Mouse (Mus musculus) left cerebral cortex, adult 8-10 months (tissue): ENCODE measurements around the gene Zfp524. TPM values are rescaled to one million over a fixed set of nuclear protein-coding genes. Genes with fewer than 3 reads are reported as not detected.

ENCODE experiments used
- DNase-seq, 2 experiments: peaks; one replicate each; pipeline ENCODE4 v3.0.0; 2022; ENCODE audit warnings: low spot score in 2 of 2
- total RNA-seq, 4 experiments: library from RNA; stranded (reverse); gene quantifications; 2 replicates each; pipeline ENCODE4 v1.2.4; 2022

Gene Zfp524
- total RNA-seq, 4 experiments from 2014 or later: 6.3 to 7.8 (median 6.5) TPM

DNA sequence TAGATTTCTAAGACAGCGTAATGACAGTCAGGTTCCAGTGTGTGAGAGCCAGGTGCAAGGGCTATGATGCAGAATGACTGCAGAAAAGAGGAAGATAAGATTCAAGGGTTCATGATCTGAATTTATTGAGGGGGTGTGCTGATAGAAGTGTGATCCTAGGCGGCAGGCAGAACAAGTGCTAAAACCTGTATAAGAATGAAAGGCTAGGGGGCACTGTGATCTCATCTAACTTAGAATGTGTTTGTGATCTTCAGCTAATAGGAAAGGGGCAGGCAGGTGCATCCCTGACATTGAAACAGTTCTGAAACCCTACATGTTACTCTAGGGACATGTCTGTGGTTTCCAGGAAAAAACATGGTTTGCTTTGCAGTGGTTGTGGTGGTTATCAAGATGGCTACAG is 31.9 kb downstream of the Zfp524 start:
- no peak for DNase-seq

DNA sequence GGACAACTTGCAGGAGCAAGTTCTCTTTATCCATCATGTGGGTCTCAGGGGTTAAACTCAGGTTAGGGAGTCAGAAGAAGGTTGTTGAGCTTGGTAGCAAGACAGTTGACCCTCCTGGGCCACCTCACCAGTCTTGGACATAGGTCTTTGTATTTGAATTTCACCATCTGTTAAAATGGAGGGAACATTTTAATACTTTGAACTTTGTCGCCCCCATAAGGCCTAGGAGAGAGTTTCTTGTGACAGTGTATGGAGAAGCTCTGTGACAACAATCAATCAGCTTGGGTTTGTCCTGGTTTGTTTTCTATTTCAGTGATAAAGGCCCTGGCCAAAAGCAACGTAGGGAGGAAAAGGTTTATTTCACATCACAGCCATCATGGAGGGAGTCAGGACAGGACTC is 33.1 kb downstream of the Zfp524 start:
- no peak for DNase-seq

DNA sequence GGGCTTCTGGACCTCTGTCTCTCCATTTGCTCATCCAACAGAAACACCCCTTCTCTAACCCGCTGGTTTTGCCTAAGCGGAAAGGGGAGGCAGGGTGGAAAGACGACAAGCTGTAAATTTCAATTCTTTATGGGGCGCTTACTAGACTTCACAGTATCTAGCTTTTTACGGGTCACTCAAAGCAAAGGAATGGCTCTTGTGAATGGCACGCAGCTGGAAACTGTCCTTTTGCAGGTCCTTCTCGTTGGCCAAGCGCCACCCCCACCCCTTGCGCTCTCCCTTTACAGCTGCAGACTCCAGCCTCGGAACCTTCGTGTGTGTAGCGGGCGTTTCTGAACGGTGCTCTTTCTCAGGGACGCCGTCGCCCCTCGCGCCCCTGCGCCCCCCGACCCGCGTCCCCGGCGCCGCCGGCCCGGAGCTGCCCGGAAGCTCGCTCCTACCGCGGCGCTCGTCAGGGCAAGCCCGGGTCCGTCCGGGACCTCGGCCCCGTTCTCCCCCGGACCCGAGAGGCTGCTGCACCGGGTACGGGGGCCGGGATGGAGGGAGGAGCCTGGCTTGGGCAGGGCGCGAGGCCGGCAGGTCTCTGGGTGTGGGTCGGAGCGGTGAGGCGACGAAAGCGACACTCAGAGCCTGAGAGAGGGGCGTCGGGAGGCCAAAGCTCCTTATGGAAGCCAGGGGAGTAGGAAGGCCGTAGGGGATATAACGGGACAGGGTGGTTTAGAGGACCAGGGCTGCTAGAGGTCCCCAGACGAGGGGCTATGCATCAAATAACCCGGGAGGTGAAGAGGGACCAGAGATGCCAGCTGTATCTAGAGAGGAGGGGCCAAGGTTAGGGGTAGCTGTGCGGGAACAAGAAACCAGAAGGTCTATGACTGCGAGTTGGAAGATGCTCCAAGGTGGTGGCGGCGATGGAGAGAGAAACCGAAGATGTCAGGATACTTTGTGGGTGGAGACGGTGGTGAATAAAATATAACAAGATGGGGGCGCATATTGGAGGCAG is 37.3 kb downstream of the Zfp524 start, which contains the start of gene Zfp580:
Zfp580 (plus strand) TSS at position 346 of the 1,000 bp plus-strand sequence.
- peak in 1 of 2 experiments; percentile 76 for DNase-seq

DNA sequence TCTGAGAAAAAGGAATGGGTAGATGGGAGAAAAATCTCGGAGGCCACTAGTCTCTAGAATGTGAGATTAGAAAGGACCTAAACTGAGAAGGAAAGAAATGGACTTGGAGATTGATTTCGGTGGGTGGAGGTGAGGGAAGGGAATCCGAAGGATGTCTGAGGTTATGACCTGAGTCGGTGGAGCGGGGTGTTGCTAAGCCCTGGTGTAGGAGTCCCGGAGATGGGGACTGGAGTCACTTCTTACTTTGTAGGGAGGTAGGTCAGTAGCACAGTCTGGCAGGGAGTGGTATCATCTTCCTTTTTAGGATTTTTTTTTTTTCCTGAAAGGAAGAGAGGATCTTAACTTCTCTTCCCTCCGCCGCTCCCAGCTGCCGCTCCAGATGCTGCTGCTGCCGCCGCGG is 38.2 kb downstream of the Zfp524 start:
- DNase-seq: no peak

DNA sequence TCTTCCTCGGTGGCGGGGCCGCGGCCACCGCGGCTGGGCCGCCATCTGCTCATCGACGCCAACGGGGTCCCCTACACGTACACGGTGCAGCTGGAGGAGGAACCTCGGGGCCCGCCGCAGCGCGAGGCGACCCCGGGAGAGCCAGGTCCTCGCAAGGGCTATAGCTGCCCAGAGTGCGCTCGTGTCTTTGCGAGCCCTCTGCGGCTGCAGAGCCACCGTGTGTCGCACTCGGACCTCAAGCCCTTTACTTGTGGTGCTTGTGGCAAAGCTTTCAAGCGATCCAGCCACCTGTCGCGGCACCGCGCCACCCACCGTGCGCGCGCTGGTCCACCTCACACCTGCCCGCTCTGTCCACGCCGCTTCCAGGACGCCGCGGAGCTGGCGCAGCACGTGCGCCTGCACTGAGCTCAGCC is 38.7 kb downstream of the Zfp524 start:
- no peak for DNase-seq

DNA sequence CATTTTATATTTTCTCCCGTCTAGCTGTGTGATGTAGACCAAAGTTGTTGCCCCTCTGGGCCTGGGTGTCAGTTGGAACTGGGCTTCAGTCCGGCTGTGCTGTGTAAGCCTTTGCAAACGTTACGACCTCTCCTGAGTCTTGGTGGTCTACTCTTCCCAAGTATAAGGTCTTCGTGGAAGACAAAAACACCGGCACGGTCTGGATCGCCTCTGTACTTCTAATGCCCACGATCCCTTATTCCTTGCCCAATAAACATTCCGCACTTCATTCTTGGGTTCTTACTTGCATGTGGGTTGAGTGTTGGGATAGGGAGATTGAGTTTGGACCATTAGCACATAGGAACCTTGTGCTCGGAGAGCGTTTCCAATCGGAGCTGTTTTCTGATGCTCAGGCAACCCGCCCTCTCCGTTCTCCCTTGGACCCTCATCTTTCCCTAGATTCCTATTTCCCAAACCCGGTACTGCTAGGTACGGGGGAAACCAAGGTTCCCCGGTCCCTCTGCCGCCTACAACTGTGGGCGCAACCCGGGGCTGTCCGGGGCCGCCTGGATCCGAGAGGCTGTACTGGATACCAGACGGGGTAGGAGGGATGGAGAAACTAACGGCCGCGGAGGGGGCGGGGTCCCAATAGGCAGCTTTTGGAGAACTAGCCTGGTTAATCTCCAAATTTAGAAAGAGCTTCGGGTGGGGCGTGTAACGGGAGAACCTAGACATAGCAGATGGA is 39.4 kb downstream of the Zfp524 start:
- no peak for DNase-seq

DNA sequence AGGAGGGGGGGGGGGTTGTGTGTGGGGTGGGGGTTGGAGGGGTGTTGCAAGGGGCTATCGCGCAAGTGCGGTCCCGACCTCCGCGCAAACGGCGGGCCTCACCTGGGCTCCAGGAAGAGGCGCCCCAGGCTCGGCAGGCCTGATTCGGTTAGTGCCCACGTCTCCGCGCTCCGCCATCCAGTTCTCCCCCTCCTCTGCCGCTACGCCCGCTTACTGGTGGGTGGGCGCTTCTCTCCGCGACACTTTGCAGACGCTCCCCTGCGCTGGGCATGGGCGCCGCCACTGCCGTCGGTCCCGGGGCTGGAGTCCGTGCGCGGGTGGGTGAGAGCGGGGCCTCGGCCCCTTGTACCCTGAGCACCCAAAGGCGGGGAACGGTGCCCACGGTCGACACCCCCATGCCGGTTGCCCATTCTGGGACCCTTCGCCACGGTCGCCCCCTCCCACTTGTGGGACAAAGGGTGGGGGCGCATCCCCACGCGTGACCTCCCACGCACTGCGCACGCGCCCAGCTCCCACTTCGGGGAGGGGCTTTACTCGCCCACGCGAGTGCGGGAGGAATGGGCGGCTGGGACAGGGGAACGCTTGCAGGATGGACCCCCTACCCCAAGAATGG is 42.5 kb downstream of the Zfp524 start:
- DNase-seq: peak in 1 of 2 experiments; percentile 54

DNA sequence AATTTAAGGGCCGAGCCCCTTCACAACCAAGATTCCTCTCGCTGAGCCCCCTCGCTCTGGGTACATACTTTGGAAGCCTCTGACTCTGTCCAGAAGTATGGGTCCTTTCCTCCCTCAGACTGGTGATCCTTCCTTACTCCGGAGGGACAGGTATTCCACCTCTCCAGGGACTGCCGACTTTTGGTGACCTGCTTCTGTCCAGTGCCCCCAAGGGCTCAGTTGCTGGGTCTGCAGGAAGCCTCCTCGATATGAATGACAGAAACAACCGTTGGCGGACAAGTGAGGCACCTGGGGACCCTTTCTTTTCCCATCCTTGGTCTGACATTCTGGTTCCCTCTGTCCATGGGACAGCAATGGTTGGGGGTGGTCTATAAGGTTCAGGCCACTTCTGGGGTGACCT is 43.2 kb downstream of the Zfp524 start:
- no peak for DNase-seq

DNA sequence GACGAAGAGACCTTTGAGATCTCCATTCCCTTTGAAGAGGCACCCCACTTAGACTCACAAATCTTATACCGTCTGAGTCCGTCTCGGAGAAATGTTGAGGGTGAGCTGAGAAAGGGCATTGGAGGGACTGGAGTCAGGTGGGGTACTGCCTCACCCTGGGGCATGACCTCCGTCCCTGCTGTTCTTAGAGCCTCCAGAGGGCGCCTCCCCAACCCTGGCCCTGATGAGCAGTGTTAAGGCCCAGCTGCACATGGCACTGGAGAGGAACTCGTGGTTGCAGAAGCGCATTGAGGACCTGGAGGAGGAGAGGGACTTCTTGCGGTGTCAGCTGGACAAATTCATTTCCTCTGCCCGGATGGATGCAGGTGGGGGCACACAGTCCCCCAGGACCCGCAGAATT is 43.6 kb downstream of the Zfp524 start:
- DNase-seq: no peak

DNA sequence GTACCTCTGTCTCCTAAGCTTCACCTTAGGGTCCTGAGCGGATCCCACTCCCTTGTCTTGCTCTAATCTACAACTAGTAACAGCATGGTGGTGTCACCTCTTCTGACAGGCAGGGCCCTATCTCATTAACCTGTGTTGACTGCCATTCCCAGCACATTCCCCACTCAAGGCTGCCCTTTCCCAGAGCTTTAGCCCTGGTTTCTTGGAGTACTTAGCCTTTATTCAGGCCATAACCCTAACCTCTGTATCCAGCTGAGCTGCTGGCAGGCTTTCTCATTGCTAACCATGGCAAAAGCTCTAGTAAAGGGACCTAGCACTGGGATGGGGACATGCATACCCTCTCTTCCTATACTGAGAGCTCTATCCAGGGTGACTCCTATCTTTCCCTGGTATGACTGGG is 44.4 kb downstream of the Zfp524 start:
- no peak for DNase-seq

DNA sequence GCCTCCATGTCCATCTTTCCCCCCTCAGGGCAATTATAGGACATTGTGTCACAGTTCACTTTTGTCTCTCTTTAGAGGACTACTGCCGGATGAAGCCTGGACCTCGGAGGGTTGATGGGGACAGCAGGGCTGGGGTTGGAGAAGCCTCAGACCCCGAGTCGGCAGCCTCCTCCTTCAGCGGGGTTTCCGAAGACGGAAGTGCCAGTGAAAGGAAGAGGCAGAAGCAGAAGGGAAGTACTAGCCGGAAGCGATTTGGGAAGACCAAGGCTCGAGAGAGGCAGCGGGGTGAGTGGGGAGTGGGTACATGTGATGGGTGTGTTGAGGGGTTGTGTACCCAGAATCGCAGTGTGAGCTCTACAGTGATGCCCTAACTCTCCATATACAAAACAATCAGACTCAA is 45.2 kb downstream of the Zfp524 start:
- DNase-seq: no peak

DNA sequence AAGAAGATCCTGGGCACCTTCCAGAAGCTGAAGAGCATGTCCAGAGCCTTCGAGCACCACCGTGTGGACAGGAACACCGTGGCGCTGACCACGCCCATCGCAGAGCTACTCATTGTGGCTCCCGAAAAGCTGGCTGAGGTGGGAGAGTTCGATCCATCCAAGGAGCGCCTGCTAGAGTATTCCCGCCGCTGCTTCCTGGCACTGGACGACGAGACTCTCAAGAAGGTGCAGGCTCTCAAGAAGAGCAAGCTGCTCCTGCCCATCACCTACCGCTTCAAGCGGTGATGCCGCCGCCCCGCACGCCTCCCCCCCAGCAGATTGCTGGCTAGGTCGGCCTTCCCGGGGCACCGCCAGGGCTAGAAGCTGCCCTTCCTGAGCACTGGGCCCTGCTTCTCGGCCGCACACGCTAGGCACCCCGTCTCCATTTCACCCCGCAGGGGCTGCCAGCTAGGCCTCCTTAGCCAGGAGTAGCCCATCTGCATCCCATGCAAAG is 46.1 kb downstream of the Zfp524 start:
- DNase-seq: peak in 1 of 2 experiments; percentile 82

DNA sequence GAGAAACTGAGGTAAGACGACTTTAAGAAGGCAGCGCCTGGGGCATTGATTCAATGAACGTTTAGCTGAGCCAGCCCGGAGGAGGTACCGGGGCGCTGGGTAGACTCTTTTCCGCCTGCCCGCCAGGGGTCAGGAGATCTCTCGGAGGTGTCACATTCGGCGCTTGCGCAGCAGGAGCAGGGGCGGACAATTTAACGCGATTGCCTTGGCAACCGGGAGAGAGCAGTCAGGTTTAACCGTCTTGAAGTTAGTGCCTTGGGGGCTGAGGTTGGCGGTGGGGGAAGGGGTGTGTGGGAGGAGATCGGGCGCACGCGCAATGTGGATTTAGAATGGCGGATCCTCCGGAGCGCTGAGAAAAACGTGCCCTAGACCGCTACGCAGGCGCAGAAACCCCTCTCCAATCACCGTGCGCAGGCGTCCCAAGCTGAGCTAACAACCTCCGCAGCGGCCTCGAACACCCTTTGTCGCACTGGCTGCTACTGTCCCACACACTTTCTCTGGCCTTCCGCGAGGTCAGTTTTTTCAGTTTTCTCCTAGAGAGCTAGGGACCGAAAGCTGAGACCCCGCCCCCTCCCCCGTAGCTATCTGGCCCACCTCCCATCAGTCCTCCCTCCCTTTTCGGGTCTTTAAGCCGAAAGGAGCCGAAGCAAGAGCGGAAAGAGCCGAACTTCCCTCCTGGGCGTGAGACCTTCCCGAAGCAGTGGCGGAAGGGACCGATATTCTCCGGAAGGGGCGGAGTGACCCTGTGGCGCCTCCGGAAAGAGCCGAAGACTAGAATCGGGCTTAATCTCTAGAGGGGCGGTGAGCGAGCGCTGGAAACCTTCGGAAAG is 46.9 kb downstream of the Zfp524 start:
- DNase-seq: peak; percentile 96 to 98

DNA sequence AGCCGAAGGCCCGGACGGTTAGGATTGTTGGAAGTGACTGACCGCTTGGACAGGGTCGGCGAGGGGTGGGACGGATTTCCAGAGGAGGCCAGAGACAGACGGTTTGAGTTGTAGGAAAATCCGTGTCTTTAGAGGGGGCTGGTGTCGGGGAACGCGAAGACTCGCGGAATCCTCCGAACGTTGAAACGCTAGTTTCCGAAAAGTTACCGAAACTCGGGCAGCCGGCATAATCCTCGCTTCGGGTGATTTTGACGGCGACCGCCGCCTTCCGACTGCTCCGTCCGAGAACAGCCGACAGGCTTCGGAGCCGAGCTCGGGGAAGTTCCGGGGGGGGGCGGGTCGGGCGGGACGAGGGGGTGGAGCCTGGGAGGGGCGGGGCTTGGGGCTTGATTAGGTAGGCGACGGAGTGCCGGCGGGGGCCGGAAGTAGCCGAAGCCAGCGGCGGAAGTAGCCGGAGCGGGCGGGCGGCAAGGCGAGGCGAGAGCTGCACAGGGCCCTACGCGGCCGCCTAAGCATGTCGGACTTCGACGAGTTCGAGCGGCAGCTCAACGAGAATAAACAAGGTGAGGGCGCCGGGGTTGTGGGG is 47.7 kb downstream of the Zfp524 start, which contains the start of gene U2af2:
U2af2 (plus strand) TSS at position 370 of the 586 bp plus-strand sequence.
- peak; percentile 82 to 92 for DNase-seq

DNA sequence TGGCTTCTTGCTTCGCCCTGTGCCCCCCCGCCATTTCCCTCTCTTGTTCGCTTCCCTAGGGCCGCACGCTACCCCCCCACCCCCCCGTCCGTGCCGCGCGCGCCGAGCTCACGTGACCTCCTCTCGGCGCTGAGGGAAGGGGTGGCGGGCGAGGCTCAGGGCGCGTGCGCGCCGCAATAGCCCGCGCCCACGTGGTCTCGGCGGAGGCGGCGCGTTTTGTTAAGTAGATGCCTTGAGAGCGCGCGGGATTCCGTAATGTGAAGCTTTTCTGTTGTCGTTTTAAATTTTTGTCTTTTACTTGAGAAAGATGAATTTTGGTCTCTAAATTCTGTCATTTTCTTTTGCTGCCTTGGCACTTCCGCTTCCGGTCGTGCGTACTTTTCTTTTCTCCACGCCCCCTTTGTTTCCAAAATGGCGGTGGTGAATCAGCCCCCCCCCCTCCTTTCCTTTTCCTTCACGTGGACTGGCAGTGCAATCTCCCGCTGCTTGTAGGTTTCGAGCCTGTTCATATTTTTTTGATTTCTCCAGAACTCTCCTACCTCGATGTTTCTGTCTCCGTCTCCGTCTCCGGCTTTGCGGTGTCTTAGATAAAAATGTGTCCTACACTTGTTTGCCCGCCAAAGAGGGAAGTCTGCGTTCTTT is 48.3 kb downstream of the Zfp524 start:
- no peak for DNase-seq

DNA sequence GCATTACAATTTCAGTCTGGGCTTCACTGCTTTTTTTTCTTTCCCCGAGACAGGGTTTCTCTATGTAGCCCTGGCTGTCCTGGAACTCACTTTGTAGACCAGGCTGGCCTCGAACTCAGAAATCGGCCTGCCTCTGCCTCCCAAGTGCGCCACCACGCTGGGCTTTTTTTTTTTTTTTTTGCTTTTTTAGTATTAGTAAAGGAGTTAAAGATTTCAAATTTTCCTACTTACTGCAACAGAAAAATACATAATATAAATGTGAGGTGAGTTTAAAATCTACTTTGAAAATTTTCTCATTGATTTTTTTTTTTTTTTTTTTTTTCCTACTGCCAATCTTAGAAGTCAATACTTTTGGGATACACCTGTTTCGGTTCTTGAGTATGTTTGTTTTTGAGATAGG is 50.7 kb downstream of the Zfp524 start:
- DNase-seq: no peak
